Mouse (Mus musculus) forebrain, embryonic 11.5 days (tissue): ENCODE data around the gene Hirip3. TPM values are rescaled to one million over a fixed set of nuclear protein-coding genes. Genes with fewer than 3 reads are reported as not detected.
"Not testable (repeated sequence)": the region's sequence is repeated elsewhere in the genome, so short reads cannot be mapped to it uniquely, and the experiment has no call there.

Experiments
- ATAC-seq: fragments of 200-750 bp; cut with Nextera tagmentation; replicated peaks from 2 replicates; pipeline ENCODE4 v1.8.0; 2017; ENCODE audit warnings: moderate TSS enrichment; ENCODE audit not compliant: low FRiP score
- DNase-seq: peaks from one replicate; pipeline ENCODE4 v3.0.0-alpha.2; 2017; ENCODE audit warnings: low spot score
- H3K27ac ChIP-seq: fragments of 300-500 bp; sonication (generic); 2 replicates; pipeline ENCODE4 v1.5.1; 2014; ENCODE audit warnings: low read depth, low read length
- H3K27me3 ChIP-seq: fragments of 300-500 bp; sonication (generic); 2 replicates; pipeline ENCODE4 v1.6.1; 2014; ENCODE audit warnings: mild to moderate bottlenecking, low read length, mixed read lengths; ENCODE audit not compliant: control insufficient read depth, insufficient read depth
- H3K36me3 ChIP-seq: fragments of 300-500 bp; sonication (generic); 2 replicates; pipeline ENCODE4 v1.6.1; 2014; ENCODE audit warnings: mild to moderate bottlenecking, low read length, moderate library complexity, mixed read lengths; ENCODE audit not compliant: control insufficient read depth, insufficient read depth
- H3K4me1 ChIP-seq: fragments of 300-500 bp; sonication (generic); replicated peaks from 2 replicates; pipeline ENCODE4 v1.6.1; 2014; ENCODE audit warnings: low read length, mixed read lengths; ENCODE audit not compliant: control insufficient read depth, insufficient read depth
- H3K4me2 ChIP-seq: fragments of 300-500 bp; sonication (generic); 2 replicates; pipeline ENCODE4 v1.6.1; 2014; ENCODE audit warnings: low read depth, mild to moderate bottlenecking, low read length, moderate library complexity, mixed read lengths; ENCODE audit not compliant: severe bottlenecking
- H3K4me3 ChIP-seq: fragments of 300-500 bp; sonication (generic); 2 replicates; pipeline ENCODE4 v1.5.1; 2014; ENCODE audit warnings: low read depth, low read length
- H3K9ac ChIP-seq: fragments of 300-500 bp; sonication (generic); 2 replicates; pipeline ENCODE4 v1.6.1; 2014; ENCODE audit warnings: low read length
- H3K9me3 ChIP-seq: fragments of 300-500 bp; sonication (generic); 2 replicates; pipeline ENCODE4 v1.6.1; 2016; ENCODE audit warnings: low read length, mixed read lengths; ENCODE audit not compliant: control insufficient read depth
- WGBS: fragments of 180-500 bp; shearing (Covaris S2); extraction: QIAGEN DNeasy Blood & Tissue Kit; methylation state at CpG from one replicate; pipeline ENCODE4 v1.1.7; 2014; 5-methylcytosine and 5-hydroxymethylcytosine counted together
- polyA plus RNA-seq: library from polyadenylated mRNA; unstranded; fragments of >200 nt; fragmentation: Nextera tagmentation; extraction: Ambion mirVana; gene quantifications from 2 replicates; pipeline ENCODE4 v1.2.1, GENCODE M21; 2014

The Hirip3 gene
- polyA plus RNA-seq, 1 experiment from 2014 or later, result 29.9 TPM

GRCm38 (mm10) chr7:126898102-126898990 is 36.6 kb downstream of the Hirip3 start:
- Histone ChIP-seq H3K4me3 (peak overlapping the region; percentile 58), H3K27me3 (no peaks in the 10 kb centered on the region), H3K9ac (peak overlapping the region; percentile 87), H3K36me3 (no peaks in the 10 kb centered on the region), H3K9me3 (no peaks in the 10 kb centered on the region), H3K27ac (0 out of 2 replicates have a peak overlapping the region, but pooled peaks have one; percentile 12), H3K4me2 (peak overlapping the region; percentile 60), H3K4me1 (no peaks in the 10 kb centered on the region; the same call in 1 of the 2 replicates)
- DNase-seq (peak; percentile 99), ATAC-seq (peak; percentile 94)
- WGBS, result 12% methylated on average over 37 of the region's 37 CpGs

- H3K9me3 ChIP-seq, H3K27ac ChIP-seq, H3K4me3 ChIP-seq, H3K36me3 ChIP-seq, H3K4me1 ChIP-seq, H3K4me2 ChIP-seq, DNase-seq, H3K9ac ChIP-seq, ATAC-seq, H3K27me3 ChIP-seq: not testable (repeated sequence)
- WGBS, result 94% methylated on average over 7 of the region's 9 CpGs
Observed at GRCm38 (mm10) chr7:126899781-126900180, 38.0 kb downstream of the Hirip3 start.

GRCm38 (mm10) chr7:126905590-126905989 is 43.8 kb downstream of the Hirip3 start:
- H3K4me2 ChIP-seq, result no peak overlapping the region
- H3K27ac ChIP-seq, result no peak overlapping the region
- H3K4me1 ChIP-seq, result no peaks in the 10 kb centered on the region
- 80% methylated on average over 3 of the region's 3 CpGs for WGBS
- H3K9me3 ChIP-seq, result no peaks in the 10 kb centered on the region
- no peak for ATAC-seq
- H3K9ac ChIP-seq, result no peak overlapping the region
- H3K27me3 ChIP-seq, result no peaks in the 10 kb centered on the region
- H3K4me3 ChIP-seq, result no peak overlapping the region
- H3K36me3 ChIP-seq, result no peaks in the 10 kb centered on the region
- no peak for DNase-seq

GRCm38 (mm10) chr7:126914844-126915243 is 53.1 kb downstream of the Hirip3 start:
- DNase-seq (no peak), ATAC-seq (no peak)
- 87% methylated on average over 3 of the region's 3 CpGs for WGBS
- H3K27me3 ChIP-seq, result no peaks in the 10 kb centered on the region
- H3K9me3 ChIP-seq, result no peaks in the 10 kb centered on the region
- no peak overlapping the region for H3K27ac ChIP-seq
- H3K9ac ChIP-seq, result no peak overlapping the region
- no peak overlapping the region for H3K4me3 ChIP-seq
- H3K4me1 ChIP-seq, result no peaks in the 10 kb centered on the region
- no peaks in the 10 kb centered on the region for H3K36me3 ChIP-seq
- no peak overlapping the region for H3K4me2 ChIP-seq

Other genes with a start within 250 kb of the Hirip3 start
- gene Nupr1, start 231.1 kb upstream of the Hirip3 start, polyA plus RNA-seq, result 1.6 and 3.2 TPM in 2 replicates
- 53.6 and 72.3 TPM in 2 replicates for gene Sgf29, start 212.7 kb upstream of the Hirip3 start, polyA plus RNA-seq
- 0.21 and 0.52 TPM in 2 replicates for gene Sult1a1, start 185.5 kb upstream of the Hirip3 start, polyA plus RNA-seq
- 162 and 167 TPM in 2 replicates for gene Bola2, start 166.6 kb upstream of the Hirip3 start, polyA plus RNA-seq
- 11.2 and 13.1 TPM in 2 replicates for gene Slx1b, start 166.2 kb upstream of the Hirip3 start, polyA plus RNA-seq
- 39.0 and 45.8 TPM in 2 replicates for gene Coro1a, start 154.2 kb upstream of the Hirip3 start, polyA plus RNA-seq
- 40.1 and 50.6 TPM in 2 replicates for gene Mapk3, start 102.4 kb upstream of the Hirip3 start, polyA plus RNA-seq
- gene Gdpd3, start 95.6 kb upstream of the Hirip3 start, polyA plus RNA-seq, result 1.5 and 1.9 TPM in 2 replicates
- 63.9 and 80.5 TPM in 2 replicates for gene Ypel3, start 85.0 kb upstream of the Hirip3 start, polyA plus RNA-seq
- 0.28 and 0.61 TPM in 2 replicates for gene Tbx6, start 80.5 kb upstream of the Hirip3 start, polyA plus RNA-seq
- gene Ppp4c, start 69.5 kb upstream of the Hirip3 start, polyA plus RNA-seq, result 348 and 392 TPM in 2 replicates
- 10.2 and 10.6 TPM in 2 replicates for gene Fam57b, start 64.3 kb upstream of the Hirip3 start, polyA plus RNA-seq
- gene 4930451I11Rik, start 30.3 kb upstream of the Hirip3 start, polyA plus RNA-seq, result not detected in 2 replicates
- gene Doc2a, start 14.6 kb upstream of the Hirip3 start, polyA plus RNA-seq, result 9.3 and 11.2 TPM in 2 replicates
- gene Ino80e, start 405 bp downstream of the Hirip3 start, polyA plus RNA-seq, result 117 and 118 TPM in 2 replicates
- 43.4 and 44.8 TPM in 2 replicates for gene Taok2, start 22.7 kb downstream of the Hirip3 start, polyA plus RNA-seq
- gene Tmem219, start 60.9 kb downstream of the Hirip3 start, polyA plus RNA-seq, result 21.3 and 24.4 TPM in 2 replicates
- 26.5 and 28.8 TPM in 2 replicates for gene Kctd13, start 66.9 kb downstream of the Hirip3 start, polyA plus RNA-seq
- gene Asphd1, start 87.6 kb downstream of the Hirip3 start, polyA plus RNA-seq, result 0.25 and 0.40 TPM in 2 replicates
- gene Sez6l2, start 88.6 kb downstream of the Hirip3 start, polyA plus RNA-seq, result 6.3 and 6.7 TPM in 2 replicates
- gene Cdipt, start 113.9 kb downstream of the Hirip3 start, polyA plus RNA-seq, result 68.0 and 78.7 TPM in 2 replicates
- 0.88 and 1.4 TPM in 2 replicates for gene Cdiptos, start 114.1 kb downstream of the Hirip3 start, polyA plus RNA-seq
- 3.9 and 4.4 TPM in 2 replicates for gene Mvp, start 152.6 kb downstream of the Hirip3 start, polyA plus RNA-seq
- not detected in 2 replicates for gene Pagr1b, start 154.5 kb downstream of the Hirip3 start, polyA plus RNA-seq
- 60.5 and 72.4 TPM in 2 replicates for gene Pagr1a, start 155.4 kb downstream of the Hirip3 start, polyA plus RNA-seq
- 60.9 and 64.7 TPM in 2 replicates for gene Gm42742, start 159.1 kb downstream of the Hirip3 start, polyA plus RNA-seq
- gene Prrt2, start 159.2 kb downstream of the Hirip3 start, polyA plus RNA-seq, result 9.6 and 10.3 TPM in 2 replicates
- 106 and 132 TPM in 2 replicates for gene Maz, start 165.1 kb downstream of the Hirip3 start, polyA plus RNA-seq
- 207 and 208 TPM in 2 replicates for gene Kif22, start 180.5 kb downstream of the Hirip3 start, polyA plus RNA-seq
- gene Zg16, start 225.4 kb downstream of the Hirip3 start, polyA plus RNA-seq, result not detected in 2 replicates
- gene AI467606, start 229.4 kb downstream of the Hirip3 start, polyA plus RNA-seq, result 0.47 and 0.85 TPM in 2 replicates